Mouse (Mus musculus) lung, postnatal 0 days (tissue): ENCODE measurements around the gene Plekhm1.

Experiments used
- CTCF ChIP-seq: IDR thresholded peaks from 2 replicates; pipeline ENCODE4 v1.5.1; 2016; ENCODE audit warnings: antibody characterized with exemption, mild to moderate bottlenecking
- EP300 ChIP-seq: IDR thresholded peaks from 2 replicates; pipeline ENCODE4 v1.6.1; 2016; ENCODE audit warnings: antibody characterized with exemption, mild to moderate bottlenecking, control low read depth

DNA sequence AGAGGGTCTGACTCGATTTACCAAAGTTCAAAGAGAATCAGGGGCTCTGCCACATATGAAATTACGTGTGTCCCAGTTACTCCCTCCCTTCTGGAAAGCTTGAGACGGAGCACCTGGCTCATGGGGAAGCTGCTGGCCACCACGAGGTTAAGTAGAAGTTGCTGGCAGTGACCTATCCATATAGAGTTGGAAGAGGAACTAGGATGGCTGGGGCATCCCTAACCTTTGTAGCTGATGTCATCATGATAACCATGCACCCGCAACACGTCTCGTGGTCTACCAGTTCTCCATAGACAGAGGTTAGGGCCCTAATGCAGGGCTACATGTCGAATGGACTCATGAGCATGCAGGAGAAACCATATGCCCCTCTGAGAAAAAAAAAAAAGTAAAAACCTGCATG, 92.3 kb downstream of the Plekhm1 start:
- TF ChIP-seq CTCF, result no peak
- no peak for TF ChIP-seq EP300
